Mouse (Mus musculus): Measurements from ENCODE around the gene 4930442H23Rik. TPM values are rescaled to one million over a fixed set of nuclear protein-coding genes. Genes with fewer than 3 reads are reported as not detected.

Gene 4930442H23Rik
- total and polyA plus RNA-seq, 3 experiments = not detected

DNA sequence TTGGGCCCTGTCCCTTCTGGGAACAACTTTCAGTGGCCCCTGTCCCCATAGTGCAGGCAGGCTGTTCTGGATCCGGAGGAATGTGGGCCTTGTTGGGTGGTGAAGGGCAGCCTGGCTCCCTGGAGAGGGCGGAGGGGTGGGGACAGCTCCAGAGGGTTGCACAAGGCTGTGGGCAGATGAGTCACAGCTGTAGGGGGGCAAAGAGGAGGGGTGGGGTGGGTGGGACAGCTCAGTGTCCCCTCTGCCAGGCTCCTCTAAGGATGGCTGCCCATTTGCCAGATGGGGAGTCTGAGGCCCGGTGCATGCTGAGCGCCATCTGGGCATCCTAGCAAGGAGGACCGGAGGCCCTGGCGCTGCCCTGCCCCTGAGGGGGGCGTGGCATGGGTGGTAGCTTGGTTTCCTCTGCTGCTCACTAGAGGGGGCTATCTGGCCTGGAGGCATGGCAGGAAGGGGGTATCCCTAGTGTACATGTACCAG lies 40.5 kb downstream of the 4930442H23Rik start:
- Histone ChIP-seq H3K9me3 (replicated peaks) (peaks cover 23% of the 10 kb centered on the region), H3K4me1 (ENCODE audit: insufficient read depth, low read depth, low read length) (peaks cover 94% of the 10 kb centered on the region), H3K36me3 (replicated peaks) (peaks cover 98% of the 10 kb centered on the region), H3K4me3 (ENCODE audit: low read depth, low read length) (peak overlapping the region; percentile 27; the same call in 1 of the 2 replicates), H3K27me3 (ENCODE audit: insufficient read depth, low read length) (no peaks in the 10 kb centered on the region)
- DNase-seq (ENCODE audit: low spot score) = no peak
- no peak for TF ChIP-seq GATA1 (IDR thresholded peaks at IDR 0.05; ENCODE audit: borderline replicate concordance, low read length)
- TF ChIP-seq TAL1 (conservative IDR thresholded peaks at IDR 0.05; ENCODE audit: low read depth, low read length) = no peak
- no peak for TF ChIP-seq POLR2AphosphoS5 (IDR thresholded peaks at IDR 0.05; ENCODE audit: insufficient replicate concordance, low read depth, low read length)
- TF ChIP-seq CTCF (IDR thresholded peaks at IDR 0.05; ENCODE audit: low read depth, low read length) = no peak
- TF ChIP-seq GATA2 (IDR thresholded peaks at IDR 0.05; ENCODE audit: borderline replicate concordance, low read depth, low read length) = no peak
- ATAC-seq (ENCODE audit: extremely low read depth, insufficient number of reproducible peaks, low FRiP score, poor library complexity, severe bottlenecking) = no peak

DNA sequence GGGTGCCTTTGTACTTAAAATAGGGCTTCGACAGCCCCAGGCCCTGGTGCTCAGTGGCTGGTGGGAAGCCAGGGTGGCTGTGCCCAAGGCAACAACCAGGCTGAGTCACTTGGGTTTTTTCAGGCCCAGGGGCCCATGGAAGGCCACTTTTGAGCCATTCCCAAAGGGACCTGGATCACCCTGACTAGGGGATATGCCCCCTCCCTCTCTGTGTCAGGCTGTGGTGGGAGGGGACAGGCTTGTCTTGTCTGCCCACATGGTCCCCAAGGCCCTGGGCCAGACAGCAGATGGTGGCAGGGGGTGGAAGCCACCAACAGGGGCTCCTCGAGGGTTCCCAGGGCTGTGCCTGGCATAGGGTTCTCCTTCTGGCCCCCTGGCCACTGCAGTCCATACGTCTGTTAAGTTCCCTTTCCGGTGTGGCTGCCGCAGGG lies 41.1 kb downstream of the 4930442H23Rik start:
- peaks cover 92% of the 10 kb centered on the region for H3K36me3 ChIP-seq (replicated peaks)
- TF ChIP-seq GATA1 (IDR thresholded peaks at IDR 0.05; ENCODE audit: borderline replicate concordance, low read length) = no peak
- TF ChIP-seq POLR2AphosphoS5 (IDR thresholded peaks at IDR 0.05; ENCODE audit: insufficient replicate concordance, low read depth, low read length) = no peak
- TF ChIP-seq GATA2 (IDR thresholded peaks at IDR 0.05; ENCODE audit: borderline replicate concordance, low read depth, low read length) = no peak
- TF ChIP-seq TAL1 (conservative IDR thresholded peaks at IDR 0.05; ENCODE audit: low read depth, low read length) = no peak
- no peak for TF ChIP-seq CTCF (IDR thresholded peaks at IDR 0.05; ENCODE audit: low read depth, low read length)
- peaks cover 91% of the 10 kb centered on the region for H3K4me1 ChIP-seq (ENCODE audit: insufficient read depth, low read depth, low read length)
- H3K4me3 ChIP-seq (ENCODE audit: low read depth, low read length) = peak overlapping the region; percentile 79; the same call in 1 of the 2 replicates
- ATAC-seq (ENCODE audit: extremely low read depth, insufficient number of reproducible peaks, low FRiP score, poor library complexity, severe bottlenecking) (no peak), DNase-seq (ENCODE audit: low spot score) (no peak)
- no peaks in the 10 kb centered on the region for H3K27me3 ChIP-seq (ENCODE audit: insufficient read depth, low read length)
- H3K9me3 ChIP-seq (replicated peaks) = peaks cover 17% of the 10 kb centered on the region

DNA sequence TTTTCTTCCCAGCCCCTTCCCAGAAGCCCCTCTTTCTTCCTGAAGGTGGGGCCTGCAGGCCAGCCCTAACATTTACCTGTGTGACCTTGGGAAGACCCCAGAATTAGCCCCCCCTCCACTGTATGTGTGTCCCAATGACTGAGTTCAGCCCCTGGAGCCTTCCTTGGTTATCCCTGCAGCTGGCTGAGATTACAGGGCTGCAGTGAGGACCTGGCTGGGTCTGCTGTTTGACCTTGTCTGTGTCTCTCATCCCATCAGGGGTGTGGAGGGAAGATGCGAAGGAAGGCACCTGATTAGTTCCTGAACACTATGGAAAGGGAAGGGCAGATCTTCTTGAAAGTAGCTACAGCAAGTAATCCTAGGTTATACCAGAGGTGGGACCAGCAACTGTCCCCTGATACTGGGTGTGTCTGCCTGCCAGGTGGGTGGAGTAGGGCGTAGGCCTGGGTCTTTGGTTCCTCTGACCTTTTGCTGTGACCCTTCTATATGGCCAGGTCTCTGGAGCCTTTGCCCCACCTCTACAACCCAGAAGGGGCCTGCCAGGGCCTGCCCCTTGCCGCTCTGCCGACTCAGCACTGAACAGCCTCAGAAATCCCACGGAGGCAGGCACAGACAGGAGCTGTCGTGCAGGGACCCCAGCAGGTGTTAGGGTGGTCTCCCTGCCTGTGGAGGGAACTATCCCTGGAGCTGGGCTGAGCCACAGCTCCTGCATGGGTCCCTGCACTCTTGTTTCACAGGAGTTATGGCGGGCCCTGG lies 42.0 kb downstream of the 4930442H23Rik start:
- Histone ChIP-seq H3K9me3 (replicated peaks) (peaks cover 11% of the 10 kb centered on the region), H3K4me3 (ENCODE audit: low read depth, low read length) (peak overlapping the region; percentile 79; the same call in 1 of the 2 replicates), H3K27me3 (ENCODE audit: insufficient read depth, low read length) (no peaks in the 10 kb centered on the region), H3K36me3 (replicated peaks) (peaks cover 82% of the 10 kb centered on the region), H3K4me1 (ENCODE audit: insufficient read depth, low read depth, low read length) (peaks cover 82% of the 10 kb centered on the region)
- ATAC-seq (ENCODE audit: extremely low read depth, insufficient number of reproducible peaks, low FRiP score, poor library complexity, severe bottlenecking) (no peak), DNase-seq (ENCODE audit: low spot score) (no peak)
- no peak for TF ChIP-seq CTCF (IDR thresholded peaks at IDR 0.05; ENCODE audit: low read depth, low read length)
- TF ChIP-seq GATA1 (IDR thresholded peaks at IDR 0.05; ENCODE audit: borderline replicate concordance, low read length) = no peak
- no peak for TF ChIP-seq POLR2AphosphoS5 (IDR thresholded peaks at IDR 0.05; ENCODE audit: insufficient replicate concordance, low read depth, low read length)
- TF ChIP-seq TAL1 (conservative IDR thresholded peaks at IDR 0.05; ENCODE audit: low read depth, low read length) = no peak
- TF ChIP-seq GATA2 (IDR thresholded peaks at IDR 0.05; ENCODE audit: borderline replicate concordance, low read depth, low read length) = no peak

DNA sequence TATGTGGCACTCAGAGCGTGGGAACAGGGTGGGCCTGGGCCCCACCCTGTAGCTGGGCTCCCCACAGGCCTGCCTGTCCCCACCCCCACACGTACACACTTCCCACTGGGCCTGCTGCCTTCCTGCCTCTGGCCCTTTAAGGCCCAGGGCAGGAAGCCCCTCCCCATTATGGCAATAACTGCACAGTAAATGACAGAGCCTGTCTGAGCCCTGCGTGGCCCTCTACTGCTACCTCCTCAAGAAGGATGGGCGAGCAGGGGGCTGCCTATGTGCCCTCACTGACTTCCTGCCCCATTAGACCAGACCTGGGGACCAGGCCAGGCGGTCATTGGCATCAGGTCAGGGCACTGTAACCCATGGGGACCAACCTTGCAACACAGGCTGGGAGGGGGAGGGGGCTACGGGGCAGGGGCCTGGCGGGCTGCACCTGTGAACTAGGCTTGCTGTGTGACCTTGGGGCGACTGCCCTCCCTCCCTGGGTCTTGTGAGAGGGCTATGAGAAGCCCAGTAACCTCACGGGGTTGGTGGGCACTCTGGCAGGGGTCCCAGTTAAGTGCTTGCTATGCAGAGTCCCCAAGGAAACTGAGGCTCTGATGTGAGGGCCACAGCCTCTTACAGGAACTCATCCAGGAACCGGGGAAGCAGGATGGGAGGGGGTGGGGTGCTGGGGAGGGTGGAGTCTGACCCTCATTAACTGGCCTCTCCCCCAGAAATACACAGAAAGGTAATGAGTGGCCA lies 42.8 kb downstream of the 4930442H23Rik start:
- peak overlapping the region; percentile 79 for H3K4me3 ChIP-seq (ENCODE audit: low read depth, low read length)
- peaks cover 75% of the 10 kb centered on the region for H3K4me1 ChIP-seq (ENCODE audit: insufficient read depth, low read depth, low read length)
- H3K9me3 ChIP-seq (replicated peaks) = peaks cover 11% of the 10 kb centered on the region
- DNase-seq (ENCODE audit: low spot score) = peak; percentile 37
- no peak for TF ChIP-seq TAL1 (conservative IDR thresholded peaks at IDR 0.05; ENCODE audit: low read depth, low read length)
- no peak for TF ChIP-seq CTCF (IDR thresholded peaks at IDR 0.05; ENCODE audit: low read depth, low read length)
- TF ChIP-seq GATA1 (IDR thresholded peaks at IDR 0.05; ENCODE audit: borderline replicate concordance, low read length) = no peak
- TF ChIP-seq GATA2 (IDR thresholded peaks at IDR 0.05; ENCODE audit: borderline replicate concordance, low read depth, low read length) = no peak
- TF ChIP-seq POLR2AphosphoS5 (IDR thresholded peaks at IDR 0.05; ENCODE audit: insufficient replicate concordance, low read depth, low read length) = no peak
- peaks cover 75% of the 10 kb centered on the region for H3K36me3 ChIP-seq (replicated peaks)
- ATAC-seq (ENCODE audit: extremely low read depth, insufficient number of reproducible peaks, low FRiP score, poor library complexity, severe bottlenecking) = no peak
- H3K27me3 ChIP-seq (ENCODE audit: insufficient read depth, low read length) = no peaks in the 10 kb centered on the region

DNA sequence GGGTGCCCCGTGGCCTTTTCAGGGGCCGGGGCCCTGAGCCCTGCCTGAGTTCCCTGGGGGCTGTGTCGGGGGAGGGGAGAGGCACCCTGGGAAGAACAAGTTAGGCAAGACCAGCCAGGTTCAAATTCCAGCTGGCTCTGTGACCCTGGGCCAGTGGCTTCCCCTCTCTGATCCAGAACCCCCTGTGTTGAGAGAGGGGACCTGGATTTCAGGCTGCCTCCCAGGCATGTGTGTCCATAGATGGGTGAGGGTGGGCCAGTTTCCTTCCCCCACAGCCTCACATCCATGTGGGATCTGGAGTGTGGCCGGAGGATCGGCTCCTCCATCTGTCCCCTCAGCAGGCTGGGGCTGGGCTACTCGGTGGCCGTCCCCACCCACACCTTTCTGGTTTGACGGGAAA lies 43.6 kb downstream of the 4930442H23Rik start:
- Histone ChIP-seq H3K36me3 (replicated peaks) (peaks cover 66% of the 10 kb centered on the region), H3K27me3 (ENCODE audit: insufficient read depth, low read length) (no peaks in the 10 kb centered on the region), H3K4me3 (ENCODE audit: low read depth, low read length) (peak overlapping the region; percentile 79), H3K9me3 (replicated peaks) (peaks cover 11% of the 10 kb centered on the region), H3K4me1 (ENCODE audit: insufficient read depth, low read depth, low read length) (peaks cover 75% of the 10 kb centered on the region)
- ATAC-seq (ENCODE audit: extremely low read depth, insufficient number of reproducible peaks, low FRiP score, poor library complexity, severe bottlenecking) (no peak), DNase-seq (ENCODE audit: low spot score) (no peak)
- TF ChIP-seq GATA2 (IDR thresholded peaks at IDR 0.05; ENCODE audit: borderline replicate concordance, low read depth, low read length) (no peak), GATA1 (IDR thresholded peaks at IDR 0.05; ENCODE audit: borderline replicate concordance, low read length) (no peak), CTCF (IDR thresholded peaks at IDR 0.05; ENCODE audit: low read depth, low read length) (no peak), POLR2AphosphoS5 (IDR thresholded peaks at IDR 0.05; ENCODE audit: insufficient replicate concordance, low read depth, low read length) (no peak)

DNA sequence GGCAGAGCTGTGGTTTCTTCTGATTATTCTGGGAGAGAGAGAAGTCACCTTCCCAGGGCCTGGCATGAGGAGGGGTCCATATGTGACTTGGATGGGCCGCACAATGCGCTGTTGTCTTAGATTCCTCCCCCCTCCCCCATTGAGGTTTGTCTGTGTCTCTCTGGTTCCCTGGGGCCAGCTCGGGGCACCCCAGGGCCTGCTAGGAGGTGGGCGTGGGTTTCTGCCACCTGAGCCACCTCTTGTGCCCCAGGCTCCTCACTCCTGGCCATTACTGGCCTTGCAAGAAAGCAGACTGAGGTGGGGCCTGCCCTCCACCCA lies 44.2 kb downstream of the 4930442H23Rik start:
- Histone ChIP-seq H3K27me3 (ENCODE audit: insufficient read depth, low read length) (no peaks in the 10 kb centered on the region), H3K36me3 (replicated peaks) (peaks cover 61% of the 10 kb centered on the region), H3K9me3 (replicated peaks) (peaks cover 11% of the 10 kb centered on the region), H3K4me1 (ENCODE audit: insufficient read depth, low read depth, low read length) (peaks cover 75% of the 10 kb centered on the region), H3K4me3 (ENCODE audit: low read depth, low read length) (peak overlapping the region; percentile 79)
- TF ChIP-seq GATA2 (IDR thresholded peaks at IDR 0.05; ENCODE audit: borderline replicate concordance, low read depth, low read length) = no peak
- no peak for TF ChIP-seq TAL1 (conservative IDR thresholded peaks at IDR 0.05; ENCODE audit: low read depth, low read length)
- no peak for TF ChIP-seq CTCF (IDR thresholded peaks at IDR 0.05; ENCODE audit: low read depth, low read length)
- no peak for TF ChIP-seq GATA1 (IDR thresholded peaks at IDR 0.05; ENCODE audit: borderline replicate concordance, low read length)
- TF ChIP-seq POLR2AphosphoS5 (IDR thresholded peaks at IDR 0.05; ENCODE audit: insufficient replicate concordance, low read depth, low read length) = no peak
- ATAC-seq (ENCODE audit: extremely low read depth, insufficient number of reproducible peaks, low FRiP score, poor library complexity, severe bottlenecking) (no peak), DNase-seq (ENCODE audit: low spot score) (no peak)
